Mouse (Mus musculus): ENCODE measurements around the gene Dennd5a. TPM values are rescaled to one million over a fixed set of nuclear protein-coding genes. Genes with fewer than 3 reads are reported as not detected.
"Not testable (repeated sequence)": the region's sequence is repeated elsewhere in the genome, so short reads cannot be mapped to it uniquely, and the experiment has no call there.

Dennd5a gene
- polyA plus RNA-seq, 1 experiment from 2014 or later = 26.7 TPM

- H3K4me2 ChIP-seq = no peak overlapping the region
- no peak overlapping the region for H3K9ac ChIP-seq (ENCODE audit: low read depth, low read length)
- no peak overlapping the region for H3K27ac ChIP-seq (ENCODE audit: low read depth, low read length)
- no peak overlapping the region for H3K4me3 ChIP-seq (ENCODE audit: low read depth, low read length)
- 58% methylated on average over 2 of the region's 2 CpGs for WGBS
- no peaks in the 10 kb centered on the region for H3K27me3 ChIP-seq (replicated peaks; ENCODE audit: control insufficient read depth, insufficient read depth, low read length)
- H3K36me3 ChIP-seq (ENCODE audit: control insufficient read depth, insufficient read depth, low read length) = no peaks in the 10 kb centered on the region
- H3K9me3 ChIP-seq (ENCODE audit: control insufficient read depth, low read length) = no peaks in the 10 kb centered on the region
- ATAC-seq (replicated peaks; ENCODE audit: low FRiP score) = no peak
- H3K4me1 ChIP-seq (replicated peaks; ENCODE audit: control insufficient read depth, insufficient read depth, low read length) = no peaks in the 10 kb centered on the region
- DNase-seq (ENCODE audit: low spot score) = no peak
These were observed 33.1 kb upstream of the Dennd5a start for GRCm38 (mm10) chr7:109993157-109993959.

GRCm38 (mm10) chr7:109991286-109991685 lies 31.0 kb upstream of the Dennd5a start:
- Histone ChIP-seq H3K4me1 (replicated peaks; ENCODE audit: control insufficient read depth, insufficient read depth, low read length) (no peaks in the 10 kb centered on the region), H3K4me3 (ENCODE audit: low read depth, low read length) (no peak overlapping the region), H3K27me3 (replicated peaks; ENCODE audit: control insufficient read depth, insufficient read depth, low read length) (no peaks in the 10 kb centered on the region), H3K9ac (ENCODE audit: low read depth, low read length) (no peak overlapping the region), H3K36me3 (ENCODE audit: control insufficient read depth, insufficient read depth, low read length) (no peaks in the 10 kb centered on the region), H3K4me2 (no peak overlapping the region), H3K27ac (ENCODE audit: low read depth, low read length) (no peak overlapping the region), H3K9me3 (ENCODE audit: control insufficient read depth, low read length) (no peaks in the 10 kb centered on the region)
- DNase-seq (ENCODE audit: low spot score) (no peak), ATAC-seq (replicated peaks; ENCODE audit: low FRiP score) (no peak)
- WGBS = 75% methylated on average over 1 of the region's 1 CpGs

GRCm38 (mm10) chr7:109986775-109987174 lies 26.5 kb upstream of the Dennd5a start, which contains the start of gene Tmem41b:
Gene Tmem41b (minus strand): TSS chr7:109986929.
- Histone ChIP-seq H3K4me3 (ENCODE audit: low read depth, low read length) (peak within 1 kb of the TSS; percentile 65), H3K27ac (ENCODE audit: low read depth, low read length) (peak within 1 kb of the TSS; percentile 87), H3K9ac (ENCODE audit: low read depth, low read length) (peak within 1 kb of the TSS; percentile 71), H3K4me2 (peak within 1 kb of the TSS; percentile 69)
- 33% methylated on average over 6 of the region's 6 CpGs for WGBS
- H3K4me1 ChIP-seq (replicated peaks; ENCODE audit: control insufficient read depth, insufficient read depth, low read length); ATAC-seq (replicated peaks; ENCODE audit: low FRiP score); H3K27me3 ChIP-seq (replicated peaks; ENCODE audit: control insufficient read depth, insufficient read depth, low read length); DNase-seq (ENCODE audit: low spot score); H3K36me3 ChIP-seq (ENCODE audit: control insufficient read depth, insufficient read depth, low read length); H3K9me3 ChIP-seq (ENCODE audit: control insufficient read depth, low read length): not testable (repeated sequence)

- Histone ChIP-seq H3K4me3 (ENCODE audit: low read depth, low read length) (peak overlapping the region; percentile 65), H3K27ac (ENCODE audit: low read depth, low read length) (peak overlapping the region; percentile 87), H3K9ac (ENCODE audit: low read depth, low read length) (peak overlapping the region; percentile 71), H3K36me3 (ENCODE audit: control insufficient read depth, insufficient read depth, low read length) (no peaks in the 10 kb centered on the region), H3K27me3 (replicated peaks; ENCODE audit: control insufficient read depth, insufficient read depth, low read length) (no peaks in the 10 kb centered on the region), H3K4me1 (replicated peaks; ENCODE audit: control insufficient read depth, insufficient read depth, low read length) (no peaks in the 10 kb centered on the region), H3K9me3 (ENCODE audit: control insufficient read depth, low read length) (no peaks in the 10 kb centered on the region), H3K4me2 (peak overlapping the region; percentile 69)
- WGBS = under 1% methylated on average over 43 of the region's 43 CpGs
- DNase-seq (ENCODE audit: low spot score) = peak; percentile 100
- peak; percentile 98 for ATAC-seq (replicated peaks; ENCODE audit: low FRiP score)
These were observed 25.9 kb upstream of the Dennd5a start for GRCm38 (mm10) chr7:109986133-109986669.

- Histone ChIP-seq H3K4me2 (peak overlapping the region; percentile 62), H3K27ac (ENCODE audit: low read depth, low read length) (peak overlapping the region; percentile 66), H3K36me3 (ENCODE audit: control insufficient read depth, insufficient read depth, low read length) (no peaks in the 10 kb centered on the region), H3K4me3 (ENCODE audit: low read depth, low read length) (peak overlapping the region; percentile 65), H3K9me3 (ENCODE audit: control insufficient read depth, low read length) (no peaks in the 10 kb centered on the region), H3K9ac (ENCODE audit: low read depth, low read length) (peak overlapping the region; percentile 67), H3K27me3 (replicated peaks; ENCODE audit: control insufficient read depth, insufficient read depth, low read length) (no peaks in the 10 kb centered on the region), H3K4me1 (replicated peaks; ENCODE audit: control insufficient read depth, insufficient read depth, low read length) (no peaks in the 10 kb centered on the region)
- WGBS = under 1% methylated on average over 27 of the region's 27 CpGs
- ATAC-seq (replicated peaks; ENCODE audit: low FRiP score) (peak; percentile 37), DNase-seq (ENCODE audit: low spot score) (no peak)
These were observed 25.4 kb upstream of the Dennd5a start for GRCm38 (mm10) chr7:109985661-109986132.

GRCm38 (mm10) chr7:109984608-109985007 lies 24.3 kb upstream of the Dennd5a start:
- H3K4me2 ChIP-seq = peak overlapping the region; percentile 62
- ATAC-seq (replicated peaks; ENCODE audit: low FRiP score); H3K36me3 ChIP-seq (ENCODE audit: control insufficient read depth, insufficient read depth, low read length); DNase-seq (ENCODE audit: low spot score); H3K4me1 ChIP-seq (replicated peaks; ENCODE audit: control insufficient read depth, insufficient read depth, low read length); H3K9me3 ChIP-seq (ENCODE audit: control insufficient read depth, low read length); H3K27me3 ChIP-seq (replicated peaks; ENCODE audit: control insufficient read depth, insufficient read depth, low read length); H3K27ac ChIP-seq (ENCODE audit: low read depth, low read length); H3K9ac ChIP-seq (ENCODE audit: low read depth, low read length); H3K4me3 ChIP-seq (ENCODE audit: low read depth, low read length): not testable (repeated sequence)
- WGBS = 79% methylated on average over 5 of the region's 5 CpGs

GRCm38 (mm10) chr7:109977131-109977530 lies 16.9 kb upstream of the Dennd5a start:
- 67% methylated on average over 5 of the region's 5 CpGs for WGBS
- not testable (repeated sequence) for H3K9ac ChIP-seq (ENCODE audit: low read depth, low read length)
- peaks cover 16% of the 10 kb centered on the region for H3K36me3 ChIP-seq (ENCODE audit: control insufficient read depth, insufficient read depth, low read length)

GRCm38 (mm10) chr7:109975966-109976715 lies 15.9 kb upstream of the Dennd5a start:
- peaks cover 16% of the 10 kb centered on the region for H3K36me3 ChIP-seq (ENCODE audit: control insufficient read depth, insufficient read depth, low read length)

More at GRCm38 (mm10) chr7:109977131-109977530, 16.9 kb upstream of the Dennd5a start:
- not testable (repeated sequence) for DNase-seq (ENCODE audit: low spot score); ATAC-seq (replicated peaks; ENCODE audit: low FRiP score); H3K4me2 ChIP-seq; H3K27ac ChIP-seq (ENCODE audit: low read depth, low read length); H3K27me3 ChIP-seq (replicated peaks; ENCODE audit: control insufficient read depth, insufficient read depth, low read length); H3K9me3 ChIP-seq (ENCODE audit: control insufficient read depth, low read length); H3K4me3 ChIP-seq (ENCODE audit: low read depth, low read length); H3K4me1 ChIP-seq (replicated peaks; ENCODE audit: control insufficient read depth, insufficient read depth, low read length)

More at GRCm38 (mm10) chr7:109975966-109976715, 15.9 kb upstream of the Dennd5a start:
- Histone ChIP-seq H3K27ac (ENCODE audit: low read depth, low read length) (no peak overlapping the region), H3K4me3 (ENCODE audit: low read depth, low read length) (no peak overlapping the region), H3K4me2 (no peak overlapping the region), H3K27me3 (replicated peaks; ENCODE audit: control insufficient read depth, insufficient read depth, low read length) (no peaks in the 10 kb centered on the region), H3K9me3 (ENCODE audit: control insufficient read depth, low read length) (no peaks in the 10 kb centered on the region), H3K9ac (ENCODE audit: low read depth, low read length) (no peak overlapping the region), H3K4me1 (replicated peaks; ENCODE audit: control insufficient read depth, insufficient read depth, low read length) (no peaks in the 10 kb centered on the region)
- DNase-seq (ENCODE audit: low spot score) (no peak), ATAC-seq (replicated peaks; ENCODE audit: low FRiP score) (no peak)
- 88% methylated on average over 6 of the region's 6 CpGs for WGBS
